Mouse (Mus musculus) frontal cortex, adult (tissue): ENCODE measurements at regions not wholly inside any gene's neighbourhood (a gene's known extent, or its start where the extent isn't known, plus 50 kb on each side); places are given as distances from the start of the nearest gene placed in this dataset.

Experiments
- ATAC-seq: cut with Nextera tagmentation; 2 replicates; pipeline ENCODE4 v1.9.2; 2017; ENCODE audit warnings: mild to moderate bottlenecking, moderate library complexity, mixed read lengths; ENCODE audit not compliant: low TSS enrichment

DNA sequence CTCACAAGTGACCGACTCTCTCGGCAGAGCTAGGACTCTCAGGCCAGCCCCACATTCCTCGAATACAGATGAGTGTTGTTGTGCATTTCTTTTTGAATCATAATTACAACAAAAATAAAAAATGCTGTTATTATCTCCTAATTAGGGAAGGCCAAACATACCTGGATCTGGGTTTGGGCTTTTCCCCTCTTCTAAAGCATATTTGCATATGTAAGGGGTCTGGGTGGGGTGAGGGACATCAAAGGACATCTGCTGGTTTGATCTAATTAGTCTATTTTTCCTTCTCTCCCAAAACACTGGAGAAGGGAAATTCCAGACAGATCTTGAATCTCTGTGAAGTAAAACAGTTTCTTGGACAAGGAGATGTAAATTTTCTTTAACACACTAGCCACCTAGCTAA, 85.3 kb downstream of the Tfap2a start:
- no peak for ATAC-seq

DNA sequence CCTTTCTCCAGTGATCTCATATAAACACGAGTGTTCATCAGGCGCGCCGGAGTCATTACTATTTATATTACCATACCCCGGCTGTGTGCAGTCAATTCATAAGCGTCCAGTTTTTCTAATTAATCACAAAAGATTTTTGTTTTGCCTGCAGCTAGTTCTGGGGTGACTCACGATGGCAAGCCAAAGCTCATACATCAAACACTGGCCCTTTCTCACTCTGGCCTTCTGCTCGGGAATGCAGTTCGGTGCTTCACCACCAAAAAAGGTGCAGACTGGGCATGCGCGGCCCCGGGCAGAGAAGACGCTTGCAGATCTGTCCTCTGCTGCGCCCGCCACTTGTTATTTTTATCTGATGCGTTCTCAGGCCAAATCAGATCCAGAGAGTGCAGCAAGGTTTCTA, 87.1 kb downstream of the Tfap2a start:
- peak; percentile 99 for ATAC-seq

DNA sequence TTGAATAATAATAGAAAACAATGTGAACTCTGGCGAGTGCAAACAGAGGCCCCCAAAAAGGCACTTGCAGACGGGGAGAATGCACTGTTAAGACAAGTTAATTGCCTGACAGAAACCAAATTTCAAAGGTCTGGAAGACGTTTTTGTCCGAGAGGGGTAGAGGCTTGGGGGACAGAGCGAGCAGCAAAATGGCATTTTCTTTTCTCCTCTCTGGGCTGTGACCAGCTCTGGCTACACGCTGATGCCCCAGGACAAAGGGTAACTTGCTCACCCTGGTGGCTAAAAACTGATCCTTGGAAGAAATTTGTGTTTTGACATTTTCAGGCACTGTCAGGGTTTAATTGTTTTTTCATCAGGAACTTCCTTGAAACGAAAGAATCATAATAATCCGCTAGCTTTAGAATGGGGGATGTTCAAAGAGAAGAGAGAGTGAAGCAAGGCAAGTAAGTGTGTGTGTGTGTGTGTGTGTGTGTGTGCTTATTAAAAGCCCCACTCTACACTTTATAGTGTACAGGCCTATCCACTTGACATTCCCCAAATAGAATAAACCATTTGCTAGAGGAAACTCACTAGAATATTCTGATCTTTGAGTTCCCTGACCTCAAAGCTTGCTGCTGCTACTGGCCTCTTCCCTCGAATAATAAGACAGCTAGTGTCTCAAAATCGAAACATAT, 88.0 kb downstream of the Tfap2a start:
- ATAC-seq, result no peak

DNA sequence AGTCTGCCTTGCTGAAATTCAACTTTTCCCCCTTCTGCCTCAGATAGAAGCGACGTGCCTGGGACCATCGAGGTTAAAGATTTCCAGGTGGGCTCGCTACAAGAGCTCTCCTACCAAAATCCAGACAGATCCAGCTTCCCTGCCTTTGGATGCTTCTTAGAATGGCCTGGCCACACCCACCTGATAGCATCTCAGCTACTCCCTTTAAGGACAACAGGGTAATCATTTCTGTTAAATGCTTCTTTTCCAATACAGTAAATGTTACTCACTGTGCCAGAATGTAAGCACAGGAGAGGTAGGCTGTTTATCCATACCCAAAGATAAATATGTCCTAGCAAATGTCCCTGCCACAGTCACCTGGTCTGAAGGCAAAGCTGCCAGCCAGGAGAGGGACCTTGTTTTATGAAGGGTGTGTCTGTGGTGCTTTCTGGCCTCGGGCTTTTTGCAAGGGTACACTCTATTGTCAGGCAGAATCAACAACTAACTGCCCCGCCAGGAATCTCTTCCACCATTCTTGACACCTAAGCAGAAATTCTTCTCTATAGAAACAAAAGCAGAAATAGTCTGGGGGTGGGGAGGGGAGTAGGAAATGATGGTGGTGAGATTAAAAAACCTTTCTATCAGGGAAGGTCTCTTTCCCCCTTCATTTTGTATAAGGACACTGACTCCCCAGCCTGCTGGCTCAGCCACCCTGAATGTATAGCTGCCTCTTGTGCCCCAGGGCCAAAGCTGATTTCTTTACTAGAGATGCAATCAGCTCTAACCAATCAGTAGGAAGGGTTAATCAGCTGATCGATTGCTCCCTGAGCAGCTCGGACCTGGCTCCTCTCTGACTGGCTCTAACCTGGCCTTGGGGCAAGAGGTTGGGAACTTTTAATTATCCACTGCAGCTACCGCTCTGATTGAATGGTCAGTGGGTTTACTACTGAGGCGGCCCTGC, 88.8 kb downstream of the Tfap2a start:
- no peak for ATAC-seq

DNA sequence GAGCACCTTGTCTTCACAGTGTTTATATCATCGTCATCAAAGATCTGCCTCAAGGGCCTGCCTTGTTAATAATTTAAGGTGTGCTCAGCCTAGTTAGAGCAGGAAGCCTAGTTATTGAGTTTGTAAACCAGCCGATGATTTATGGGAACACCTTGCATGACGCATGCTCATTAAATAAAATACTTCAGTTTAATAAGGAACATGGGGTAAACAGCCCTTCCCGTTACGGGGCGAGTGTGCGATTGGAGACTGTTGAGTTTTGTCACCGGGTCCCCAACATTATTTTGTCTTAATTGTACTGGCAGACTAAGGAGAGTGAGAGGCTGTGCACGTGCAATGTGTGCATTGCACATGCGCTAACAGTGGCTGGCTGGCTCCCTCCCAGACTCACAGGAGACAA, 92.0 kb downstream of the Tfap2a start:
- no peak for ATAC-seq

DNA sequence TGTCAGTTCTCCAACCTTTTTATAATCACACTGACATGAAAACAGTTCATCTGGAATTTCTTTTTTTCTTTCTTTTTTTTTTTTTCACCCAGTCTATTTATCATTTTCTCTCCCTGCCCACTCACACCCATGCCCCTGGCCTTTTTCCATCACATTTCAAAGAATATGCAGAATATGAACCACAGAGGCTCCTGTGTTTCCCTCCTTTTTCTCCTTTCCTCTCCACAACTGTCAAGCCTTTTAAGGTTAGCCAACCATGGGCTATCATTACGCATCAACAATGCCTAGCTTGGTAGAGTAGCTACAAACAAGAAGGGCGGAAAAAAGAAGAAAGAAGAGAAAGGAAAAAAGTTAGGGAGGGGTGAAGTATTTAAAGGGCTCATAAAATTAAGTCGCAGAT, 92.5 kb downstream of the Tfap2a start:
- no peak for ATAC-seq

DNA sequence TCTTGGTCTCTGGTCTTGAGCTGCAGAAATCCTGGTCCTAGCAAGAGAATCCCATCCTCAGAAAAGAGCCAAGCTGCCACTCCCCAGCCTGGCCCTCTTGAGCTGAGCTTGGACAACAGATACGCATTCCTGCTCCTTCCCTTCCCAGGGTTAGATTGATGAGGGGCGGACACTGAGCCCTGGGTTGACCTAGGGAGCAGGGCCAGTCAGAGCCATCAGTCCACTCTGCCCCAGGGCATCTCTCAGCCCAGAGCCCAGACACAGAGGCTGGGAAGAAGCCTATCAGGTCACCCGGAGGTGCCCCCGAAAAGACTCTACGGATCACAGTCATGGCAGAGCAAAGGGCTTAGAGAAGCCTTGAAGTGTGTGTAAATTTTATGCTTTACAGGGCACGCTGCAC, 95.2 kb downstream of the Tfap2a start:
- no peak for ATAC-seq

DNA sequence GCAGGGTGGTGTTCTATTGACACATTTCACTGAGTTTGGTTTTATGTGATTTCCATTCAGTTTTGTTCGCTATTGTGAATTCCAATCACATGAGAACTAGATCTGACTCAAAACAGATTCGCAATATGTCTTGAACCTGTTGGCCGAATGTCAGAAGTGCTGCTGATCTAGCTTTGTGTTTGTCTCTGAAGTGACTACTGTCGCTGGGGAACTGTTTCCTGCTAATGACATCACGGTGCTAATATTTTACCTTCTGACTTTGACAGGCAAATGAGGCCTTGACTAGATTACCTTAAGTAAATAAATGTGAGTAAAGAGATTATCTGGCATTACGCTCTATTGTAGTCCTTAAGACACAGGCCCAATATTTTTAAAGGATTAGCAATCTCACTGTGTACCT, 100.9 kb downstream of the Tfap2a start:
- no peak for ATAC-seq

DNA sequence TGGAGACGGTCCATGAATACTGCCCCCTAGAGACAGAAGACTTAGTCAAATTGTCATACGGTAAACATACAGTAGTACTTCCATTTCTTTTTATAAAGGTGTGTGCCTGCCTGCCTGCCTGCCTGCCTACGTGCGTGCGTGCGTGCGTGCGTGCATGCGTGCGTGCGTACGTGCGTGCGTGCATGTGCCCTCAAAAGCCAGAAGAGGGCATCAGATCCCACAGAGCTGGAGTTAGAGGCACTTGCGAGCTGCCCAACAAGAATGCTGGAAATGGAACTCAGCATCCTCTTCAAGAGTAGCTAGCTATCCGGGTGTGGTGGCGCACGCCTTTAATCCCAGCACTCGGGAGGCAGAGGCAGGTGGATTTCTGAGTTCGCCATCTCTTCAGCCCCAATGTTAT, 120.3 kb downstream of the Tfap2a start:
- ATAC-seq, result no peak

DNA sequence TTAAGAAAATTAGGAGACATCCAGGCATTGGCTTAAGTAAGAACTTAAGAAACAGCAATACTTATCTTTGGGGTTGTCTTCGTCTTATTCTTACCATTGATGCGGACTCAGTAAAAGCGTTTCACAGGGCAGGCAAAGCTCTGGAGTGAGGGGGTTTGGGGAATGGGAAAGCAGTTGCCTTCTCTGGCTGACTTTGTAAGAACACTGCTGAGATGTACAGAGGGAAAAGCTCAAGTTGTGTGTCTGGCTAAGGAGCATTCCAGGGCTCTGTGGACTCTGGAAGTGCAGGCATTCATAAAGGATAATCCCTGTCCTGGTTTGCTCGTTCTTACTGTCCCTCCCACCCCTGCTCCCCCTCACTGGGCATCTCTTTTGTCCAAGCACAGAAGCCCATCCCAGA, 129.7 kb downstream of the Tfap2a start:
- no peak for ATAC-seq

DNA sequence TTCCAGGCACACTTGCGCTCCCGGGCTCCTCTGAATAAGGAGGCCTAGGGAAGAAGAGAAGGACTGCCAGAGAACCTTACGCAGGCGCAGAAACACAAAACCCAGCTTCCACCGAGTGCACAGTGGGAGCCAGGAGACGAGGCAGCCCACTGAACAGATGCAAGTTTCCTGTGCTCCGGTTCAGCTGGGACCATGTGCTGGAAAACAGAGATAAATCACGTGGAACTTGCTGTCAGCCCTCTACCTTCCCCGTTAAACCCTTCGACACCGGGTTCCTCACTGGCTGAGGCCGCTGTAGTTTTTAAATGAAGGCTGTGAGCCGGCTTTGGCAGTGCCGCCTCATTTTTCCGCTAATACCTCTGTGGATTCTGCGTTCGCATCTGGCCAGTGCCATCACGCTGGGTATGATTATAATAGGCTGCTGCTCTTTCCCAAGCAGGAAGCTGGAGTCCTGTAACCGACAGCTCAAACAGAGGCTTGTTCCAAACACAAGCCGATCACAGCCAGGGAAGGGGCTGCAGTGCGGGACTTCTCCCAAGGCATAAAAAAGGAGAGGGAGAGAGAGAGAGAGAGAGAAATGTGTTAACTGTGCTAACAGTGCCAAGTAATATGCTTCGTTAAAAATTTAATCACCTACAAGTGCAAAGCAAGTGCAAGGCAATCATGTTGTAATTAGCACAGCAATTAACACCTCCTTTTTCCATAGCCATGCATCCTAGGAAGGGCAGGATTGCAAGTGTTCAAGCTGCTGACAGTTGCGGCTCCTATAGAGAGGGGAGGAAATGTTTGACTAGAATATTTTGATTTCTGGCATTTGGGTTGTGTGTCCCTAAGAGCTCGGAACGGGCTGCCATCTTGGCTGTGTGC, 131.5 kb downstream of the Tfap2a start:
- ATAC-seq, result peak; percentile 97

DNA sequence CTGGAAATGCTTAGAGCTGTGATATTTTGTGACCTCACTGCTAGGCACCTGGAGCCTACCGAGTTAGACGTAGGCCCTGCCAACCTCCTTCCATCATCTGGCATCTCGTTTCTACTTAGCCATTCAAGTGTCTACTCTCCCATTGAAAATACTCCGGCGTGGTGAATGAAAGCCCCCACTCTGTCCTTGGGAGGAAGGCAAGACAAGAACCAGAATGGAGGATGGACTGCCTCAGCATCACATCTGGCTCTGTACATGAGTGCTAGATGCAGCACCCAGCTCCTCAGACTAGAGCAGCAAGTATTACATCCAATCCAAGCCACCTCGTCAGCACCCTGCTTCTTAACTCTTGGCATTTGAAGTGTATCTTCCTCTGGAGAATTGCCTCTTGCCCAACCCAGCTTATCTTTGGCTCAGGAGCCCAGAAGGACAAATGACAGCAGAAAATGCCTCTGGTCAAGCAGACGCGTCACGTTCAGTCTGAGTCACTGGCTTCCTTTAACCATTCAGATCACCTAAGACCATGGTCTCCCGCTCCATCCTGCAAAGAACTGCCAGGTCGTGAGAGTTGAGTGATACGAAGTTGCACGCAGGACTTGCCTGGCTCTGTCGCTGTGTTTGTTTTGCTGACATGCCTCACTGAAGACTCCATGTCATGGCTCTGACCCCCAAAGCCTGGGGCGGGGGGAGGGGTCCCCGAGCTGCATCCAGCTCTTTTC, 132.3 kb downstream of the Tfap2a start:
- ATAC-seq, result peak; percentile 31; the same call in 1 of the 2 replicates

DNA sequence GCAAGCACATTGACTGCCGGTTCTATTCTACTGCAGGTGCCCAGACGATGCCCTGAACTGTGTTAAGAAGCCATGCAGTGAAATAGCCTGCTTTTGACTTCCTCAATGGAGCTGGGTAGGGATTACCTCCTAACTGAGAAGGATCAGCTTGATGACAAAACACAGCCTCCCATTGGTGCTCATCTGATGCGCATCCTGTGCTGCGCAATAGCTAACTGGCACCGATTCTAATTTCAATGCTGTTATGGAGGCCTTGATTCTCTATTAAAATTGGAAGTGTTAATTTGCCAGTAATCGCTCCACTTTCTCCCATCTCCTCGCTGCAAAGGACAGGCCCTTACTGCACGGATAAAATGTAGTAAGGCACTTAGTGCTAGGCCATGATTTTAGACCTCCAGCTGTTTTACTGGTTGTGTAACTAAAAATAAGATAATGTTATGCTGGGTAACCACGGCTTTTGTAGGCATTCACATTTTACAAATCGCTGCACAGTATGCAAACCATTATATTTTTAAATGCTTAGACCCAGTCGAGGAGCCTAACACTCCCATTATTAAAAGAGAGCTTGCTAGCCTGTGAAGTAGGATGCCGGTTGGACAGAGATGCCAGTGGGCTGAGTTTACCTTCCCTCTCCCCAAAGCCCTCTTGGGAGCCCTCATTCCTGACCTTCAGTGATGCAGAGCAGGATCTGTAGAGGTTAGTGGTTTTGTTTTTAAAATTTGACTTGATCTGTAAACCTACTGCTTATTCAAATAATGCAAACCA, 163.0 kb downstream of the Tfap2a start:
- no peak for ATAC-seq

DNA sequence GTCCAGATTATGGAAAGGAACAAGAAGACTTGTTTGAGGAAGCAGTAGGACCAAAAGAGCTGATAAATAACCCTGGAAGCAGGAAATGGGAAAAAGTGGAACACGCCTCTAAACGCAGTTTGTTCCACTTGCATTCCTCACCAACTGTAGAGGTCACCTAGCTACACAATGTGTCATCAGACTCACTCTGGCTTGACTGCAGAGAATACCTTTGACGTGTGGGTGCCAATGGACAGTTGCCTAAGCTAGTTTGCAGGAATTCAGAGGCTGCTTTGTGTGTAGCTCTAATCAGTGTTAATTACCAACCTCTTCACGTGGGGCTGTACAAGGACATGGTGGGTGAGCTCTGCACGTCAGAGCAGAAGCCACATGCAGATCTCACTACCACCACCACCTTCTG, 168.7 kb downstream of the Tfap2a start:
- no peak for ATAC-seq

DNA sequence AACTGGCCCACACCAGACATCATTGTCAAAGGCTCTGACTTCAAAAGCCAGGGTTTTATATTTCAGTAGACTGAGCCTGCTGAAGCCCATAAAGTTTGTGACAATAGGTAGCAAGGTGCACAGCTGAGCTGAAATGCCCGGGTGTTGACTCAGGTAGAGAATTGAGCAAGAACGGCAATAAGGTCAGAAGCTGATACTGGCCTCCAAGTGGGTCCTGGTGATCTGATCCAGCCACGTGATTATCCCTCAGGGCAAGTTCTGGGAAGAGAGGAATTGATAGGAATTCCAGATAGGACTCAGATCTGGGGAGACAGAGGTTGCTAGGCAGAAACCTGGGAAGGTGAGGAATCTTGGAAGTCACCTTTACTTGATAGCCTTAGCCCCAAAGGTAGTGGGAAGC, 170.4 kb downstream of the Tfap2a start:
- ATAC-seq, result no peak

DNA sequence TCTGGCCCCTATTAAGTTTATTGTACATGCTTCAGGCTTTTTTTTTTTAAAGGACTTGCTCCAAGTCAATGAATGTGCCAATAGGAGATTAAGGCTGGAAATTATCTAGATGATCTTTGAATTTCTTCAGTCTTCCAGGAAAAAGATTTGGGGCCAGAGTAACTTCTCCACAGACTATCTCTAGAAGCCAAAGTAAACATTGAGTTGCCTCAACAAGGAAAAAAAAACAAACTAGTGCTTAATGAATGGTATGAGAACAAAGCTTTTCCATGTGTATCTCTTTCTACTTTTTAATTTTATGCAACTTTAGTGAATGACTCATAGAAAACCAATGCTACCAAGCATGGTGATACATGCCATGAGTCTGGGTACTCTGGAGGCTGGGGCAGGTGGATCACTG, 173.8 kb downstream of the Tfap2a start:
- ATAC-seq, result no peak

DNA sequence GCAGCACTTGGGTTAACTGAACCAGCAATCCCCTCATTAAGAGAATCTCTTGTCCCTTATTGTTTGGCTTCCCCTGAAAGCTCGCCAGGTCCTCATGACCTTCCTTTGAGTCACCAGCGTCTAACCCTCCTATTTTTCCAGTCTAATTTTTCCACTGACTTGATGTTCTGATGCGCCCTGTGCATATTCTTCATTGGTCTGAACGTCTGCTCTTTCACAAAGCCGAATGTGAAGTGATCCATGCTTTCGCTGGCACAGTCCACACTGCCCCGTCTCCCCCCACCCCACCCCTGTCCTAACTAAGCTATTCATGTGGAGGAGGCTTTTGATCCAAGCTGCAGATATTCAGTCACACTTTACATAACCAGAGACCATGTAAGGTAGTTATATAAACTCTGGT, 183.8 kb downstream of the Tfap2a start:
- no peak for ATAC-seq

DNA sequence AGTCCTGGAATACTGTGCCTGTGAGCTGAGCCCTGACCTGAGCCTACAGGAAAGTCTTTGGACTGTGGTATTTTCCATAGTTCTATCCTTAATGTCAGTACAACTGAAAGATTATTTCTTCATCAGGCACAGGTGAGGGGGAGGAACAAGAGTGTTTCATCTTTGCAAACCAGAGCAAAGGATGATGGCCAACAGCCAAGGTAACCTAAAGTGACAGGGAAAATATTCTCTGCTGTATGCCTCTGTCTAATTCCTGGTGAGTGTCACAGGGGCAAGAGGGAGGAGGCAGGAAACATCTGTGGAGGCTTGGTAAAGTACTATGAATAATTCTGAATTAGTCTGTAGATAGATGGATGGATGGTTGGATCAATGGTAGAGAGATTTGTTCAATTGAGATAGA, 164.3 kb upstream of the Ofcc1 start:
- ATAC-seq, result no peak

DNA sequence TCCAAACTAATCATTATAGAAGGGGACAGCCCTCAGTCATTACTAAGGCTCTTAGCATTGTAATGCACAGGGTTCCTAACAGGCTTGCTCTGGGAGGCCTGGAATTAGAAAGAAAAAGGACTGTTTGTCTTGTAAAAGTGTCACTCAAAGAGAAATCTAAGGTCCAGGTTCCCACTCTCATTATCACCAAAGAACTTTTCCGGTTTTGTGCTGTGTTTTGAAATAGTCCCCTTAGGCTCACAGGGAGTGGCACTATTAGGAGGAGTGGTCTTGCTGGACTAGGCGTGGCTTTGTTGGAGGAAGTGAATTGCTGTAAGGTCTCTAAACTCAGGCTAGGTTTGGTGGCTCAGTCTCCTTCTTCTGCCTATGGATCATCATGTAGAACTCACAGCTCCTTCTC, 161.9 kb upstream of the Ofcc1 start:
- ATAC-seq, result no peak

DNA sequence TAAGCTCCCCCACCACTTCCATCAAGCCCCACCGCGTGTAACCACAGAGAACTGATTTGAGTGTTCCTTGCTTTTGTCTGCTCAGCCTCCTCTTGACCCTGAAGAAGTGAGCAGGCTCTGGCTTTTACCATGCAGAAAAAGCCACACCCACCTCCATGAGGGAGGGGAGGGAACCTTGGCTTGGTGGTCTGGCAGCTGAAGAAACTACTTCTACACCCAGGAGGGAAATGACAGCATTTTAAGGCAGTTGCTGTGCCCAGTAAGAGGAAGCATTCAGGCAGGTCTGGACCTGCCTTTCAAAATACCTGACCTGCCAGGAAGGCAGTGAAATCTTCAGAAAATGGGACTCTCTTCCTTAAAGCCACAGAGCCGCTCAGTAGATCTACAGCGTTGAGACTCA, 156.9 kb upstream of the Ofcc1 start:
- no peak for ATAC-seq

DNA sequence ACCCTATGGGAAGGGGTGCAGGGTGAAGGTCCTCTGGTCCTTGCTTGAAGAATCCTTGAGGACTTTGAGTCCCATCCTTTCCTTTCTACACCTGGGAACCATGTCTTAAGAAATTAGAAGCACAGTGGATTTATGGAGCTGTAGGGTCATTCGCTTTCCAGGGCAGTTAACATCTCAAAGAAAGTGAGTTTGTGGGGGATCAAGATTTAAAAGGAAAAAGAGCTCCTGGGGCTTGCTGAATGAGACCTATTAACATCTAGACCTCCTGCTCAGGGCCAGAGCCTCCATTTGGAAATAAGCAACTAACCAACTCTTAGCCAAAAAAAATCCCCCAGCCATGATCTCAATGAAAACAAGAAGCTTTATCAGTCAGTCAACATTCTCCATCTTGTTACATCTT, 148.0 kb upstream of the Ofcc1 start:
- no peak for ATAC-seq
